In genomic region chr10:21128086-21128611, GRCm38 (mm10) we compare ENCODE assay signal across 17 mouse cellular contexts. TPM values are rescaled to one million over a fixed set of nuclear protein-coding genes. Genes with fewer than 3 reads are reported as not detected.
DNase-seq lines count a peak whose midpoint lies in the region; ATAC-seq and TF ChIP-seq lines count a peak whose summit lies in the region.
"Had no signal": no experiment of that assay in that cellular context is flagged by ENCODE, and none has a peak within 500 bp of the region (broad histone marks: within the 10 kb centered on the region; RNA-seq: fewer than 3 reads in every experiment).

No protein-coding gene starts in this region.

- ATAC-seq in hindbrain, postnatal 0 days, result peak; percentile 38; the same call in 1 of the 2 replicates
- no peak for ATAC-seq in hindbrain, embryonic 14.5 days (ENCODE audit: low FRiP score)
- ATAC-seq in megakaryocyte progenitor cell, adult 5-6 weeks (replicated peaks; ENCODE audit: poor library complexity), result 0 out of 2 replicates have a peak, but pooled peaks have one; percentile 5
- no peak for ATAC-seq in liver, embryonic 12.5 days
- ATAC-seq: intestine, embryonic 16.5 days had no signal

- H3K9me3 ChIP-seq in hindbrain, postnatal 0 days (ENCODE audit: low read length), result no peaks in the 10 kb centered on the region
- no peaks in the 10 kb centered on the region for H3K9me3 ChIP-seq in hindbrain, embryonic 14.5 days (ENCODE audit: control insufficient read depth, low read length)
- no peaks in the 10 kb centered on the region for H3K9me3 ChIP-seq in liver, embryonic 12.5 days (replicated peaks)
- H3K9me3 ChIP-seq: forebrain, embryonic 10.5 days; heart, embryonic 13.5 days; hindbrain, embryonic 12.5 days; liver, embryonic 13.5 days had no signal

- TF ChIP-seq CTCF in hindbrain, postnatal 0 days (IDR thresholded peaks at IDR 0.05; ENCODE audit: low read depth), result no peak
- no peak for TF ChIP-seq CTCF in lung, adult 2 months (IDR thresholded peaks at IDR 0.05; ENCODE audit: insufficient read depth, low read length)

- no peaks in the 10 kb centered on the region for H3K27me3 ChIP-seq in hindbrain, postnatal 0 days (ENCODE audit: insufficient read depth, low read length)
- no peaks in the 10 kb centered on the region for H3K27me3 ChIP-seq in hindbrain, embryonic 14.5 days (ENCODE audit: control insufficient read depth, insufficient read depth, low read length)
- no peaks in the 10 kb centered on the region for H3K27me3 ChIP-seq in liver, embryonic 12.5 days (replicated peaks)
- H3K27me3 ChIP-seq: heart, embryonic 13.5 days; hindbrain, embryonic 12.5 days; liver, embryonic 13.5 days had no signal

- no peak overlapping the region for H3K4me2 ChIP-seq in hindbrain, postnatal 0 days (ENCODE audit: low read depth, low read length)
- H3K4me2 ChIP-seq in hindbrain, embryonic 14.5 days (replicated peaks), result no peak overlapping the region
- no peak overlapping the region for H3K4me2 ChIP-seq in liver, embryonic 12.5 days
- H3K4me2 ChIP-seq: heart, embryonic 13.5 days; hindbrain, embryonic 12.5 days; liver, embryonic 13.5 days had no signal

- no peak overlapping the region for H3K27ac ChIP-seq in hindbrain, postnatal 0 days
- H3K27ac ChIP-seq in hindbrain, embryonic 14.5 days, result no peak overlapping the region
- H3K27ac ChIP-seq in liver, embryonic 12.5 days, result no peak overlapping the region
- H3K27ac ChIP-seq: forebrain, embryonic 10.5 days; heart, embryonic 13.5 days; hindbrain, embryonic 12.5 days; liver, embryonic 13.5 days had no signal

- no peak overlapping the region for H3K9ac ChIP-seq in hindbrain, postnatal 0 days (replicated peaks; ENCODE audit: low read length)
- H3K9ac ChIP-seq in hindbrain, embryonic 14.5 days, result no peak overlapping the region
- no peak overlapping the region for H3K9ac ChIP-seq in liver, embryonic 12.5 days
- H3K9ac ChIP-seq: heart, embryonic 13.5 days; hindbrain, embryonic 12.5 days; liver, embryonic 13.5 days had no signal

- H3K4me1 ChIP-seq in hindbrain, postnatal 0 days (ENCODE audit: insufficient read depth, low read length), result no peaks in the 10 kb centered on the region
- H3K4me1 ChIP-seq in hindbrain, embryonic 14.5 days (replicated peaks; ENCODE audit: control insufficient read depth, insufficient read depth, low read length), result no peaks in the 10 kb centered on the region
- no peaks in the 10 kb centered on the region for H3K4me1 ChIP-seq in lung, adult 2 months (ENCODE audit: control insufficient read depth, insufficient read depth, low read length)
- H3K4me1 ChIP-seq in liver, embryonic 12.5 days, result peaks cover 8% of the 10 kb centered on the region; the same call in 1 of the 2 replicates
- H3K4me1 ChIP-seq: heart, embryonic 13.5 days; hindbrain, embryonic 12.5 days had no signal

- H3K36me3 ChIP-seq in hindbrain, postnatal 0 days (ENCODE audit: insufficient read depth, low read length), result no peaks in the 10 kb centered on the region
- H3K36me3 ChIP-seq in hindbrain, embryonic 14.5 days (replicated peaks; ENCODE audit: control insufficient read depth, insufficient read depth), result no peaks in the 10 kb centered on the region
- H3K36me3 ChIP-seq in liver, embryonic 12.5 days, result peaks cover 42% of the 10 kb centered on the region
- H3K36me3 ChIP-seq: heart, embryonic 13.5 days; hindbrain, embryonic 12.5 days had no signal

- no peak for TF ChIP-seq POLR2A in lung, adult 2 months (IDR thresholded peaks at IDR 0.05; ENCODE audit: borderline replicate concordance, extremely low read depth, low read depth, low read length)

- 66% methylated on average over 5 of the region's 5 CpGs for WGBS in hindbrain, postnatal 0 days
- WGBS in hindbrain, embryonic 14.5 days, result 71% methylated on average over 5 of the region's 5 CpGs
- WGBS in lung, adult 2 months, result 71% methylated on average over 5 of the region's 5 CpGs
- WGBS in liver, embryonic 12.5 days (ENCODE audit: insufficient replicate concordance), result 80% methylated on average over 5 of the region's 5 CpGs

- DNase-seq in hindbrain, postnatal 0 days (ENCODE audit: low spot score), result no peak
- no peak for DNase-seq in hindbrain, embryonic 14.5 days (ENCODE audit: low spot score)
- peak; percentile 3 for DNase-seq in lung, postnatal 10 days
- no peak for DNase-seq in lung, adult 2 months
- peak; percentile 51 for DNase-seq in R1 (ENCODE audit: low read depth, low spot score)
- DNase-seq: adrenal gland, postnatal 25 days; cerebellum, adult 11-12 months; cerebellum, postnatal 14 days; liver, embryonic 13.5 days; right cerebral cortex, postnatal 4 days; thymus, postnatal 25 days had no signal

- H3K4me3 ChIP-seq in hindbrain, postnatal 0 days (ENCODE audit: low read length), result no peak overlapping the region
- H3K4me3 ChIP-seq in hindbrain, embryonic 14.5 days (replicated peaks; ENCODE audit: low read length), result no peak overlapping the region
- no peak overlapping the region for H3K4me3 ChIP-seq in lung, adult 2 months (replicated peaks; ENCODE audit: extremely low read depth, low read depth, low read length)
- H3K4me3 ChIP-seq in liver, embryonic 12.5 days, result no peak overlapping the region
- H3K4me3 ChIP-seq: forebrain, embryonic 10.5 days; heart, embryonic 13.5 days; hindbrain, embryonic 12.5 days; liver, embryonic 13.5 days had no signal

RNA-seq across cellular contexts. Expression of gene Myb, which starts 32.6 kb away (rescaled TPM):
- total RNA-seq in hindbrain, postnatal 0 days (2014; rRNA removed), result 3.3 and 4.0 TPM in 2 replicates
- polyA plus RNA-seq in hindbrain, postnatal 0 days (2015; fragmentation: Nextera tagmentation; extraction: Ambion mirVana), result 2.0 and 2.2 TPM in 2 replicates
- 2.2 and 2.3 TPM in 2 replicates for polyA plus RNA-seq in hindbrain, embryonic 14.5 days (2014; fragmentation: Nextera tagmentation; extraction: Ambion mirVana)
- 4.6 and 5.1 TPM in 2 replicates for polyA plus RNA-seq in lung, adult 2 months (2012; rRNA removed)
- 681 and 848 TPM in 2 replicates for total RNA-seq in megakaryocyte progenitor cell, adult 5-6 weeks (2015)
- total RNA-seq in megakaryocyte progenitor cell, adult 5-6 weeks (2017), result 484 and 588 TPM in 2 replicates
- 24.3 and 24.7 TPM in 2 replicates for polyA plus RNA-seq in liver, embryonic 12.5 days (2016; fragmentation: Nextera tagmentation; extraction: Ambion mirVana)

Comparison
In these comparisons a context has a peak if more than half of its experiments do, and no peak if none do; other contexts are left out.
1. ATAC-seq: peak in hindbrain, postnatal 0 days (single experiment) and megakaryocyte progenitor cell, adult 5-6 weeks (single experiment); none in hindbrain, embryonic 14.5 days (single experiment) and liver, embryonic 12.5 days (single experiment).
2. DNase-seq: peak in lung, postnatal 10 days (single experiment) and R1 (single experiment); none in hindbrain, postnatal 0 days (single experiment), hindbrain, embryonic 14.5 days (single experiment) and lung, adult 2 months (single experiment).